Mouse (Mus musculus) CD8-positive naive resting alpha-beta T cell, adult 2 months (primary cell): ENCODE measurements around the gene Fubp3.

Source experiments
- DNase-seq, 2 experiments: peaks; one replicate each; pipeline ENCODE4 v3.0.0; 2022; ENCODE audit warnings: low read depth in 2 of 2, low spot score in 2 of 2

Fubp3 gene

DNA sequence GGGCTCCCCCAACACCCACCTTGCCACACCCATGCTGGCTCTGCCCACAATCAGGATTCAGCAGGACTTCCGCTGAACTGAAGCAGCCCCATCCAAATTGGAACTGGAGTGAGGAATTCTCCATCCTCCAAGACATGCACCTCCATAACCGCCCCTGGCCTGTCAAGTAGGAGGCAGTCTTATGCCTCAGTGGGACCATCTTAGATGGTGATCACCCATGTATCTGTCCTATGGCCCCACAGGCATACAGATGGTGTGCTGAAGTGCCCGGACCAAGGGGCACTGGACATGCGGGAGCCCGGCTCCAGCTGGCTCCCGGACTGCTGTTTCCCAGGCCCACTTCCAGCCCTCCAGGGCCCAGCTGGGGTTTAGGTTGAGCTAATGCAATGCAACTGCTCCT, 46.8 kb downstream of the Fubp3 start:
- no peak for DNase-seq

GRCm38 (mm10) chr2:31633531-31633930, 61.1 kb downstream of the Fubp3 start:
- no peak for DNase-seq

- no peak for DNase-seq
Observed at GRCm38 (mm10) chr2:31635281-31636137, 63.1 kb downstream of the Fubp3 start.

DNA sequence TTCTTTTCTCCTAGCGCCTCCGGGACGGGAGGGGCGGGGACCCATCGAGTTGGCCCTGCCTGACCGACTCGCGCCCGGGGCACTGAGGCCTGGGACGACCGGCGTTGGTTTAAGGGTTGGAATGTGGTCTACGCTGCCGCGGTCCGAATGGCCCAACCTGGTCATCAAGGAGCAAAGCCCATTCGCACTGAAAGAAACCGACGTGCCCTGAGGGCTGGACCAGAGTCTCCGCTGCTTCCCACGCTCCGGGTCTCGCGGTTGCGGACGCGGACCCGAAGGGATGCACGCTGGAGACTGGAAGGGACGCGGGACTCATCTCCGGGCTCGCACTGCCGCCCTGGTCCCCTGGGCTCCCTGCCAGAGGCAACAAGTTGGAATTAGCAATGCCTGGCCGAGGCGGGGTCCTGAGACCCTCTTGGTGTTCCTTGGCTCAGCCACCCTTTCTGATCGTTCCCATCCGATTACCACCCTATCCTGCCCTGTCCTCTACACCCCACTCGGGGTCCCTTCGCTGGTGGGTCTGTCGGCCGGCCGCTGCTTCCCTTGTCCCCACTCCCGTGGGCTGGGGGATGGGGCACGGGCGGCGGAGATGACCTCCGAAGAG, 63.8 kb downstream of the Fubp3 start:
- no peak for DNase-seq

DNA sequence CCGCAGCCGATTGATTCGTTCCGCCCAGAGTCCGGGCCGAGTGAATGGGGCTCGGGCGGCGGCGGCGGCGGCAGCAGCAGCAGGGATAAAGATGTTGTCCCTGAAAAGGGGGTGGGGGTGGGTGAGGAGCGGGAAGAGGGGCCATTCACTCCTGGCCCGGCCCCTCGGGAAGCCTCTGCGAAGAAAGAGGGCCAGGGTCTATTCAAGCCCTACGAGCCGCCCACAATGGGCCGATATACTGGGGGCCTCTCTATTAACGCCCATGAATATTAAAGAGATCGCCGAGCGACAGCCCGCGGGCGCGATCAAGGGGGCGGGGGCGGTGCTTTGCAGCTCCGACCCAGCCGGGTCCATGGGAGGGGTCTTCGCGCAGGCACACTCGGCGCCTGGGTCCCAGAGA, 64.3 kb downstream of the Fubp3 start:
- DNase-seq = no peak

- no peak for DNase-seq
Observed at GRCm38 (mm10) chr2:31637311-31637710, 64.9 kb downstream of the Fubp3 start.

DNA sequence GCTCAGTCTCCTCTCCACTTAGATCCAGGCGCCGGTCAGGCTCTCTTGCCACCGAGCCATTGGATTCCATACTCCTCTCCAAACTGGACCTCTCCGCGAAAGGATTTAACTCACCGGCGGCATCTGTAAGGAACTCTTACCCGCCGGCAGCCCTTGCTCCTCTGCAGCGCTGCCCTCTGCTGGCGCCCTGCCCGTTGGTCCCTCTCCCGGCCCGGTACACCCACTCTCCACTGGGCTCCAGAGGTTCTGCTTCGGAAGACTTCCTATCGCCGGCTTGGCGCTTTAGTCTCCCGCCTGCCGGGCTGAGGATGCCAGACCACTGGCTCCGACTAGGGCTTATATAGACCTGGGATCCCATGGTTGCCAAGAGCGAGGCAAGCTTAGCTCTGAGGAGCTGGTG, 65.4 kb downstream of the Fubp3 start:
- DNase-seq = no peak

DNA sequence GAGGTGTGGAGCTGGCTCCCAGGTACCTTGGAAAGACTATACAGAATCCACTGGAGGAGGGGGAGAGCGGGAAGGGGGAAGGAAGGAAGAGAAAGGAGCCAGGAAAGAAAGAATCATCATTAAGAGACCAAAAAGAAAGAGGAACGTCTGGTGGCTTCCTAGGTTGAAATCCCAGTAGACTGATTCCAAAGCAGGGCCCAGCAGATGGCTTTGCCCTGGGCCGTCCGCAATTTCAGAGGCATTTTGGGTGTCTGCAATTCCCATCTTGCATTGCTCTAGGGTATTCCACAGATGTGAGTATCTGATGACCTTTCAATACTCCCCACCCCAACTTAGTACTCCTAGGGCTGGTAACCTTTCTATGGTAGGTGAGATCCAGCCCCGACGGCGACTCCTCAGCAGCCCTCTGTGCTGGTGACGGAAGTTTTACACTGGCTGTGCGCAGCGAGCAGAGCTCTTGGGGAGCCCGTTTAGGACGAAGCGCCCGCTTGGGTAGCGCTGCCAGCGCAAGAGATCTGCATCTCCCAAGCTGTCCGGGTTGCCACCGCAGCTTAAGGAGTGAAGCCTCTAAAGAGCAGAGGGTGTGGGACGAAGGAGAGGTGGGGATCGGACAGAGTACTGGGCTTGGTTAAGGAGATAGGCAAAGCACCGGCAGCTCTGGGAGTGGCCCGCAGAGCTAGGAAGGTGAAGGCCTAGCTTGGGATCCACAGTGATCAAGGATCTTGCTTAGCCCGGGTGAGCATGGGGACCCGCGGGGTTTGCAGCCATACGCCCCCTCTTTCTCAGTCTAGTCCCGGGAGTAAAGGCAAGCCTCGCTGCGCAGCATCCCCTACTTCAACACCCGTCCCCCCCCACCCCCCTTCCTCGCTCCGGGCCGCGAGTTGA, 66.4 kb downstream of the Fubp3 start:
- DNase-seq = no peak

DNA sequence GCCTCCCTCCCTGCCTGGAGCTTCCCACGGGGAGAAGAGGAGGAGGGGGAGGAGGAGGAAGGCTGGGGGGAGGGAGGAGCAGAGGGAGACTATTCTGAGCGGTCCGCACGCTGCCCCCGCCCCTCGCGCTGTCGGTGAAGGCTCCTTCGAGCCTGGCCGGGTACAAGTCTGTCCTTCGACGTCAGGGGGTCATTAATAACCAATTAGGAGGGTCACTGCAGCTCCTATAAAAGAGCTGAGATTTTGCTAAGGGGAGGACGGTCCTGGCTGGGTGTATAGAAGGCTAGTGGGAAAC, 67.0 kb downstream of the Fubp3 start:
- DNase-seq = no peak

DNA sequence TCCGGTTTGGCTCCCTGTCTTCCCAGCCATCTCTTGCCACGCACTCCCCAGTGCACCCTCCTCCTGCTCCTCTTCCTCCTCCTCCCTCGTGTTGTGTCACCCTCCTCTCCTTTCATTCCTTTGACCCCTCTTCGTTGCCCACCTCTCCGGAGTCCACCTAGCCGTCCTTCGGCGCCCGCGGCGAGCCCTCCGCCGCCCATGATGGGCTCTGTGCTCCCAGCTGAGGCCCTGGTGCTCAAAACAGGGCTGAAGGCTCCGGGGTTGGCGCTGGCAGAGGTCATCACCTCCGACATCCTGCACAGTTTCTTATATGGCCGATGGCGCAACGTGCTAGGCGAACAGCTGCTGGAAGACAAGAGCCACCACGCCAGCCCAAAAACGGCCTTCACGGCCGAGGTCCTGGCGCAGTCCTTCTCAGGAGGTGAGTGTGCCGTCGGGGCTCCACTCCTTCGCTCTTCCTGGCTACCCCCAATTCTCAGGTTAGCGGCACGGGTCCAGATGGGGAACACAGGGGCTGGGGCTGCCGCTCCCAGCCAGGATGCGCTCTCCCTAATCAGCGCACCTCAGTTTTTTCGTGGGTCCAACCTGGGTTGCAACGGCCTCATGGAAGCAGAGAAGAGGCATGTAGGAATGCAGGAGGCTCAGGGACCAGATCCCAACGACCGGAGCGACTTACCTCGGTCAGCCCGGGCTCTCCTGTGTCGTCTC, 67.6 kb downstream of the Fubp3 start, which contains the start of gene Prdm12:
TSS of gene Prdm12 (plus strand) at position 137 of the 708 bp plus-strand sequence.
- DNase-seq = no peak

- DNase-seq = no peak
Observed at GRCm38 (mm10) chr2:31640609-31641507, 68.4 kb downstream of the Fubp3 start.

DNA sequence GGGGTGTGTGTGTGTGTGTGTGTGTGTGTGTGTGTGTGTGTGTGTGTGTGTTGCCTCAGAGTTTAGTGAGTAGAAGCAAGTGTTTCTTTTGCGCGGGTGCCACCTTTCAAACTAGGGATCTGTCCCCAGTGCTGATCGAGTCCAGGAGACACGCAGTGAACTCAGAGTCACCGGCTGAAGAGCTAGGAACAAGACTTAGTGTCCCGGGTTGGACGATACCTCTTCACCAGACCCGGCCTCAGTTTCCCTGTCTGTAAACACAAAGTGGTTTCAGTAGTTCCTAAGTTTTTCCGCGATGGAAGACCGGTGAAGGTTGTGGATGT, 69.0 kb downstream of the Fubp3 start:
- DNase-seq = no peak

GRCm38 (mm10) chr2:31641929-31642328, 69.5 kb downstream of the Fubp3 start:
- no peak for DNase-seq

DNA sequence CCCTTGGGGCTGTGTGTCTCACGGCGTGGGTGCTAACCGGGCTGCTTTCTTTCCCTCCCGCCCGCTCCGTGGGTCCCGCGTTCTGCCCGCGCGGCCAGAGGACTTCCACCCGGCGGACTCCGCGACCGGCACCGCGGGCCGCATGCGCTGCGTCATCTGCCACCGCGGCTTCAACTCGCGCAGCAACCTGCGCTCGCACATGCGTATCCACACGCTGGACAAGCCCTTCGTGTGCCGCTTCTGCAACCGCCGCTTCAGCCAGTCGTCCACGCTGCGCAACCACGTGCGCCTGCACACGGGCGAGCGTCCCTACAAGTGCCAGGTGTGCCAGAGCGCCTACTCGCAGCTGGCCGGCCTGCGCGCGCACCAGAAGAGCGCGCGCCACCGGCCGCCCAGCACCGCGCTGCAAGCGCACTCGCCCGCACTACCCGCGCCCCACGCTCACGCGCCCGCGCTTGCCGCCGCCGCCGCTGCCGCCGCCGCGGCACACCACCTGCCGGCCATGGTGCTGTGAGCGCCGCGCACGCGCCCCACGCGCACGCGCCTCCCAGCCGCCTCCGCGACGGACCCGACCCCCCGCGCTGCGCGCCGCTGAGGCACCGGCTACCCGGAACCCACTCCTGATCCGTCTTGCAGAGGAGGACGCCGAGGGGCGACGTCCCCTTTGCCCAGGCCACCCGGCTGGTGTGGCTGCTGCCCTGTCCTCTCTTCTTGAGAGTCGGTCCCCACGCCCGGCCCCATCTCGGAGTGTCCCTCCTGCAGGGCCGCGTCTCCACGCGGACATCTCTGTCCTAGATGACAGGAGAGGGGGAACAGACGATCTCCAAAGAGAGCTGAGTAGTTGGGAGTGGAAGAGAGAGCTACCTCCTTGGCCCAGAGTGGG, 81.8 kb downstream of the Fubp3 start:
- DNase-seq = no peak

DNA sequence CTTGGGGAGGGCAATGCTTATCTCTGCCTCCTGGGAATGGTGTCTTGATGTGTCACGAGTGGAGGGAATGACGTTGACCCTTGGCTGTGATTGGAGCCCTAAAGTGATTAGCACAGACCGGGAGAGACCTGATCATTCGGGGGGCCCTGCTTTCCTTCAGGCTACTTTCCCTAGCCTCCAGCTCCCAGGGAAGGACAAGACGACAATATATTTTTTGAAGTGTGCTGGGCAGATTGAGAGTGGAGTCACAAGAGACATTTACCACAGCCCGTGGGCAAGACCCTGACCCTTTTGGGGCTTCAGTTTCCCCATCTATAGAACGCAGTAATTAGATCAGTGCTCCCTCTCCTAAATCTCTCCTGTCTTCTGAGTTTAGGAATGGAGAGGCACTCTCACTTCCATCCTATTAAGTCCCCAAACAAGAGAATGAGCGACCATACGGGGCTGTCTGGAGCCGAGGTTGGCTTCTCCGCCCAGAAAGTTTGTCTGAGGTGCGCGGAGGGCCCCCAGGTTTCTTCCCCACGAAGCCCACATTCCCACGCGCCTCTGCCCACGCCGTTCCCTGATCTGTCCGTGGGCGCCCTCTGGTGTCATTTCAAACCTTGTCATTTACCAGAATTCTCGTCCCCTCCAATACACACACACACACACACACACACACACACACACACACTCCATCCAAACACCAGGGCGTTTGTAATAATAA, 82.6 kb downstream of the Fubp3 start:
- peak in 1 of 2 experiments; percentile 13 for DNase-seq

- no peak for DNase-seq
Observed at GRCm38 (mm10) chr2:31656374-31656773, 83.9 kb downstream of the Fubp3 start.

DNA sequence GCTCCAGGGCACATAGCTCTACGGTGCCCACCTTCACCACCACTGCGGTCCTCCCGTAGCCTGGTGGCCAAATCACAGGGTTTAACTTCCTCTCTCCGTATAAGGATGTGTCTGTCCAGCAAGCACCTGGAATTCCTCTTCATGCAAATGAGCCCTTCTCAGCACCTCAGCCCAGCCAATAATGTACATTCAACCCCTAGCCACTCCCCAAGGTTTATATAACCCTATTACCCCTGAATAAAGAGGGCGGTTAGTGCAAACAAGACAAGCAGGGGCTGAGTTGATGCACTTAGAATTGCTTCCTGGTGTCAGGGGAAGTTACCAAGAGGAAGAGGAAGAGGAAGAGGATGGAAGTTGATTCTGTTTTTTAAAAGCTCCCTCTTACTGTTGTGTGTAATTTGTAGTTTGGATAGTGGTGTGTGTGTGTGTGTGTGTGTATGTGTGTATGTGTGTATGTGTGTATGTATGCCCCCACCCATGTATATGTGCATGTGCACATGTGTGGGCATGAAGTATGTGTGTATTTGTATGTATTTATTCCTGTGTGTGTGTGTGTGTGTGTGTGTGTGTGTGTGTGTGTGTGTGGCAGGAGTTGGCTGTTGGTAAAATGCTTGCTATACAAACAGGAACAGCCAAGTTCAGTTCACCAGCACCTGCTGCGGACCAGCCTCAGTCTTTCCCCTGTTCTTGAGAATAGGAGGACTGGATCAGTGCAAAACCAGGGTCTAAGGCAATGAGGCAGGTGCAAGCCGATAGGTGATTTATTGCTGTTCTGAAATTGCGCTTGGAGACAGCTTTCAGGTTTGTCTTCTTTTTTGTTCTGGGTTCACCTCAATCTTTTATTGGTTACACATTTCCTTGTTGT, 90.7 kb downstream of the Fubp3 start:
- DNase-seq = no peak

GRCm38 (mm10) chr2:31663804-31664180, 91.3 kb downstream of the Fubp3 start:
- no peak for DNase-seq
